Mouse (Mus musculus): Measurements from ENCODE around the gene Zbtb46.

DNA sequence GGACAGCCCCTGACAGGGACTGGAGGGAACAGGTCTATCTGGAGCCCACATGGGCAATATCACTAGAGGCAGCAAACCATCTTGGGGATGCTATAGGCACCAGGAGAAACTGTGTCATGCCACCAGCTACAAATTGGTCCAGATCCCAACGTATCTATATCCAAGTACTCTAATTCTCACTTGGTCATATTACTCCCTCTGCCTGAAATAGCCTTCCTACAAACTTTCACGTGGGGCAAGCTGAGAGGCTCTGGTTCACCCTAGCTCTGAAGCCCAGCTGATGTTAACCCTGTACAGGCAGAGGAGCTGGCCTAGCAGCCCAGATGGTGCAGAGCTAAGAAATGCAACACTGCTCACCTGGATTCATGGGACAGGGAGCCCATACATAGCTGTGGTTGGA lies 67.7 kb downstream of the Zbtb46 start:
- no peak for TF ChIP-seq CTCF (conservative IDR thresholded peaks at IDR 0.05; ENCODE audit: low read length)
- no peak for TF ChIP-seq NANOG (IDR thresholded peaks at IDR 0.05; ENCODE audit: borderline replicate concordance, low read length)
- TF ChIP-seq POU5F1 (IDR thresholded peaks at IDR 0.05; ENCODE audit: borderline replicate concordance, low read length): no peak

Measured in E14TG2a.4 (cell line).